ENCODE assay signal across 9 mouse cellular contexts in the genomic region with DNA sequence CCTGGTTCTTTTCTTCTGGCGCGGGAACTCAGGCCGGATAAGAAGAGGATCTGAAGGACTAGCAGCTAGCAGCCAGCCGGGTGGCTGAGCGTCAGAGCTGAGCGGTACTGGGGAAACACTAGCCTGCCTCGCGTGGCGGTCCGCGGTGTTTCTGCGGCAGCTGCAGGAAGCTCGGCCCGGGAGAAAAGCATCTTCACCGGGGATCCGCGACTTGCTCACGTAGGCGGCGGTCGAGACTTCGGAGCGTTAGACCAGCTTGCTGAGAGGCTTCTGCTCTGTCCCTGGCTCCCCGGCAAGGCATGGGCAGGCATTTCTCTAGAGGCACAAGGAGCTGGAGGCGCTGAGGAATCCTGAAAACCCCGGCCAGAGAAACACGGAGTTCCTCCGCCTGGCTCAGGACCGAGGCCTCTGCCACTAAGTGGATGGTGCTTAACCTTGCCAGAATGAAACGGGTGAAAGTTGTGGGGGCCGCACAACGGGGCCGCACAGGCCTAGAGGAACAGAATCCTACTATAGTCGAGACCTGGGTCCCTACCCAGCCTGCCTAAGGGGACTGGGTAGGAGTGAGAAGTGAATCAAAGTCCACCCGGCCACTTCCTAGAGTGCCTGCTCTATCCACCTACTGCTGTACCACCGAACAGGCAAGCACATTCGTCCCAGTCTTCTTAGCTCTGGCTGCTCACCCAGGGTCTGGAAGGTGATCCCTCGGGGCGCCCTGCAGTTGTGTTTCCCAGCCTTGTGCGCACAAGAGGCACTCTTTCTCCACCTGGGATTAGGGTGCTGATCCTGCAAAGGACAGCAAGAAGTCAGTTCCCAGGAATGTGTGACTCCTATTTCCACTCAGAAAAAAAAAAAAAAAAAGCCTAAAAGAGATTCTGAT. TPM values are rescaled to one million over a fixed set of nuclear protein-coding genes. Genes with fewer than 3 reads are reported as not detected.
DNase-seq lines count a peak whose midpoint lies in the region; ATAC-seq and TF ChIP-seq lines count a peak whose summit lies in the region.
"Had no signal": no experiment of that assay in that cellular context is flagged by ENCODE, and none has a peak within 500 bp of the region (broad histone marks: within the 10 kb centered on the region; RNA-seq: fewer than 3 reads in every experiment).

No protein-coding gene starts in this region.

- peaks cover 17% of the 10 kb centered on the region for H3K27me3 ChIP-seq in kidney, adult 2 months (replicated peaks; ENCODE audit: control insufficient read depth, insufficient read depth, low read length)
- peaks cover 88% of the 10 kb centered on the region for H3K27me3 ChIP-seq in embryonic facial prominence, embryonic 10.5 days (replicated peaks; ENCODE audit: low read depth, poor library complexity, severe bottlenecking)
- H3K27me3 ChIP-seq in hindbrain, embryonic 10.5 days (ENCODE audit: insufficient read depth, poor library complexity, severe bottlenecking): peaks cover 87% of the 10 kb centered on the region
- peaks cover 85% of the 10 kb centered on the region for H3K27me3 ChIP-seq in midbrain, embryonic 14.5 days (ENCODE audit: control insufficient read depth, insufficient read depth, low read length)

- WGBS in kidney, adult 2 months: 1% methylated on average over 40 of the region's 40 CpGs
- under 1% methylated on average over 40 of the region's 40 CpGs for WGBS in embryonic facial prominence, embryonic 10.5 days
- under 1% methylated on average over 40 of the region's 40 CpGs for WGBS in hindbrain, embryonic 10.5 days
- WGBS in midbrain, embryonic 14.5 days: under 1% methylated on average over 40 of the region's 40 CpGs

- no peak overlapping the region for H3K4me3 ChIP-seq in kidney, adult 2 months (ENCODE audit: insufficient read depth, low read depth, low read length)
- peak overlapping the region; percentile 66 for H3K4me3 ChIP-seq in embryonic facial prominence, embryonic 10.5 days
- peak overlapping the region; percentile 42 for H3K4me3 ChIP-seq in hindbrain, embryonic 10.5 days
- peak overlapping the region; percentile 13; the same call in 1 of the 2 replicates for H3K4me3 ChIP-seq in midbrain, embryonic 14.5 days (replicated peaks; ENCODE audit: low read depth, low read length)

- no peak overlapping the region for H3K27ac ChIP-seq in kidney, adult 2 months (ENCODE audit: insufficient read depth, low read depth, low read length)
- H3K27ac ChIP-seq in embryonic facial prominence, embryonic 10.5 days (replicated peaks): peak overlapping the region; percentile 35
- H3K27ac ChIP-seq in hindbrain, embryonic 10.5 days: 0 out of 2 replicates have a peak overlapping the region, but pooled peaks have one; percentile 13
- no peak overlapping the region for H3K27ac ChIP-seq in midbrain, embryonic 14.5 days (replicated peaks; ENCODE audit: low read depth, low read length)

- TF ChIP-seq CTCF in kidney, adult 2 months (conservative IDR thresholded peaks at IDR 0.05; ENCODE audit: insufficient read depth, insufficient read length, low read depth, low read length): no peak

- ATAC-seq in midbrain, embryonic 14.5 days (ENCODE audit: low FRiP score, low TSS enrichment): no peak
- no peak for ATAC-seq in megakaryocyte, adult 5-6 weeks (ENCODE audit: poor library complexity, severe bottlenecking)

- no peak overlapping the region for H3K9ac ChIP-seq in midbrain, embryonic 14.5 days (replicated peaks; ENCODE audit: low read length)

- no peaks in the 10 kb centered on the region for H3K36me3 ChIP-seq in kidney, adult 2 months (ENCODE audit: control insufficient read depth, insufficient read depth, low read length)
- H3K36me3 ChIP-seq in embryonic facial prominence, embryonic 10.5 days (replicated peaks): no peaks in the 10 kb centered on the region; the same call in 1 of the 2 replicates
- H3K36me3 ChIP-seq in hindbrain, embryonic 10.5 days: no peaks in the 10 kb centered on the region
- no peaks in the 10 kb centered on the region for H3K36me3 ChIP-seq in midbrain, embryonic 14.5 days (ENCODE audit: control insufficient read depth, insufficient read depth, low read length)

- peak overlapping the region; percentile 37 for H3K4me2 ChIP-seq in midbrain, embryonic 14.5 days (ENCODE audit: low read length)

- DNase-seq in kidney, postnatal 4 days: peak; percentile 46 to 62
- no peak for DNase-seq in kidney, adult 2 months
- peak; percentile 69 for DNase-seq in embryonic facial prominence, embryonic 10.5 days (ENCODE audit: low spot score)
- DNase-seq in hindbrain, embryonic 10.5 days (ENCODE audit: low spot score): peak; percentile 61
- DNase-seq in midbrain, embryonic 14.5 days: peak; percentile 78
- no peak for DNase-seq in frontal cortex, postnatal 14 days (ENCODE audit: low spot score in 2 of 2)
- DNase-seq in adrenal gland, postnatal 25 days: no peak

- TF ChIP-seq POLR2A in kidney, adult 2 months (IDR thresholded peaks at IDR 0.05; ENCODE audit: low read depth, low read length): no peak

- H3K9me3 ChIP-seq in embryonic facial prominence, embryonic 10.5 days: no peaks in the 10 kb centered on the region
- no peaks in the 10 kb centered on the region for H3K9me3 ChIP-seq in hindbrain, embryonic 10.5 days
- H3K9me3 ChIP-seq in midbrain, embryonic 14.5 days (ENCODE audit: control insufficient read depth, low read length): no peaks in the 10 kb centered on the region

- H3K4me1 ChIP-seq in kidney, adult 2 months (ENCODE audit: control insufficient read depth, insufficient read depth, low read length): no peaks in the 10 kb centered on the region
- H3K4me1 ChIP-seq in embryonic facial prominence, embryonic 10.5 days: peaks cover 40% of the 10 kb centered on the region
- H3K4me1 ChIP-seq in hindbrain, embryonic 10.5 days (replicated peaks): peaks cover 42% of the 10 kb centered on the region
- H3K4me1 ChIP-seq in midbrain, embryonic 14.5 days (ENCODE audit: control insufficient read depth, insufficient read depth, low read length): peaks cover 27% of the 10 kb centered on the region

RNA-seq across cellular contexts. Expression of a gene that starts 2.7 kb away (rescaled TPM):
- polyA plus RNA-seq in kidney, adult 2 months (2012; rRNA removed): not detected in 2 replicates
- 1.9 and 2.4 TPM in 2 replicates for polyA plus RNA-seq in embryonic facial prominence, embryonic 10.5 days (2016; fragmentation: Nextera tagmentation; extraction: Ambion mirVana)
- 2.4 and 3.1 TPM in 2 replicates for polyA plus RNA-seq in hindbrain, embryonic 10.5 days (2016; fragmentation: Nextera tagmentation; extraction: Ambion mirVana)
- polyA plus RNA-seq in midbrain, embryonic 14.5 days (2014; fragmentation: Nextera tagmentation; extraction: Ambion mirVana): 0.45 and 0.95 TPM in 2 replicates
- not detected in 2 replicates for total RNA-seq in megakaryocyte, adult 5-6 weeks (2015)
- total RNA-seq in megakaryocyte, adult 5-6 weeks (2017): not detected in 2 replicates
- total RNA-seq in adrenal gland, postnatal 25 days (2021): not detected in 2 replicates
- total RNA-seq: heart, postnatal 14 days had no signal

RNA-seq across cellular contexts. Expression of a gene that starts 33.8 kb away (rescaled TPM):
- polyA plus RNA-seq in kidney, adult 2 months (2012; rRNA removed): 3.5 and 4.5 TPM in 2 replicates
- 58.1 and 61.8 TPM in 2 replicates for polyA plus RNA-seq in embryonic facial prominence, embryonic 10.5 days (2016; fragmentation: Nextera tagmentation; extraction: Ambion mirVana)
- 73.7 and 77.8 TPM in 2 replicates for polyA plus RNA-seq in hindbrain, embryonic 10.5 days (2016; fragmentation: Nextera tagmentation; extraction: Ambion mirVana)
- polyA plus RNA-seq in midbrain, embryonic 14.5 days (2014; fragmentation: Nextera tagmentation; extraction: Ambion mirVana): 112 and 126 TPM in 2 replicates
- total RNA-seq in megakaryocyte, adult 5-6 weeks (2015): 55.0 and 74.1 TPM in 2 replicates
- total RNA-seq in megakaryocyte, adult 5-6 weeks (2017): 145 and 158 TPM in 2 replicates
- total RNA-seq in adrenal gland, postnatal 25 days (2021): 25.5 and 29.5 TPM in 2 replicates

RNA-seq across cellular contexts. Expression of a gene that starts 49.5 kb away (rescaled TPM):
- polyA plus RNA-seq in kidney, adult 2 months (2012; rRNA removed): not detected in 2 replicates
- polyA plus RNA-seq in embryonic facial prominence, embryonic 10.5 days (2016; fragmentation: Nextera tagmentation; extraction: Ambion mirVana): not detected in 2 replicates
- polyA plus RNA-seq in hindbrain, embryonic 10.5 days (2016; fragmentation: Nextera tagmentation; extraction: Ambion mirVana): not detected in 2 replicates
- not detected in 2 replicates for polyA plus RNA-seq in midbrain, embryonic 14.5 days (2014; fragmentation: Nextera tagmentation; extraction: Ambion mirVana)
- not detected in 2 replicates for total RNA-seq in megakaryocyte, adult 5-6 weeks (2015)
- 0.18 TPM in 1 of 2 replicates, not detected in the other for total RNA-seq in megakaryocyte, adult 5-6 weeks (2017)
- not detected in 2 replicates for total RNA-seq in adrenal gland, postnatal 25 days (2021)
- total RNA-seq: heart, postnatal 14 days had no signal

Comparison
In these comparisons a context has a peak if more than half of its experiments do, and no peak if none do; other contexts are left out.
1. DNase-seq: peak in kidney, postnatal 4 days (2 of 2), embryonic facial prominence, embryonic 10.5 days (single experiment), hindbrain, embryonic 10.5 days (single experiment) and midbrain, embryonic 14.5 days (single experiment); none in kidney, adult 2 months (single experiment), frontal cortex, postnatal 14 days (0 of 2) and adrenal gland, postnatal 25 days (single experiment).
2. H3K27ac ChIP-seq: peak in embryonic facial prominence, embryonic 10.5 days (single experiment) and hindbrain, embryonic 10.5 days (single experiment); none in kidney, adult 2 months (single experiment) and midbrain, embryonic 14.5 days (single experiment).
3. RNA of a gene that starts 33.8 kb away (polyA plus RNA-seq): 112 to 126 TPM in midbrain, embryonic 14.5 days, 73.7 to 77.8 TPM in hindbrain, embryonic 10.5 days and 58.1 to 61.8 TPM in embryonic facial prominence, embryonic 10.5 days; 3.5 to 4.5 TPM in kidney, adult 2 months; every median in the first group is over 10 times any median in the second.